Mouse (Mus musculus): ENCODE measurements around the gene Hectd2. TPM values are rescaled to one million over a fixed set of nuclear protein-coding genes. Genes with fewer than 3 reads are reported as not detected.

The Hectd2 gene
- total RNA-seq, 2 experiments from 2014 or later: 21.9 to 25.4 TPM

- intact Hi-C loops (cut with DNase I): no loop called here
These were observed 83.6 kb downstream of the Hectd2 start for GRCm38 (mm10) chr19:36637948-36638587.

GRCm38 (mm10) chr19:36639072-36639471 lies 84.6 kb downstream of the Hectd2 start:
- intact Hi-C loops (cut with DNase I): no loop called here
- no peak for DNase-seq (ENCODE audit: low spot score in 2 of 2)

More at GRCm38 (mm10) chr19:36637948-36638587, 83.6 kb downstream of the Hectd2 start:
- no peak for DNase-seq (ENCODE audit: low spot score in 2 of 2)

GRCm38 (mm10) chr19:36641128-36641527 lies 86.7 kb downstream of the Hectd2 start:
- intact Hi-C loops (cut with DNase I): no loop called here
- peak; percentile 49 to 74 for DNase-seq (ENCODE audit: low spot score in 2 of 2)

GRCm38 (mm10) chr19:36645308-36645889 lies 91.0 kb downstream of the Hectd2 start:
- DNase-seq (ENCODE audit: low spot score in 2 of 2): no peak
- intact Hi-C loops (cut with DNase I): no loop called here

- no peak for DNase-seq (ENCODE audit: low spot score in 2 of 2)
- intact Hi-C loops (cut with DNase I): no loop called here
These were observed 91.8 kb downstream of the Hectd2 start for GRCm38 (mm10) chr19:36646132-36646828.

GRCm38 (mm10) chr19:36652686-36653085 lies 98.2 kb downstream of the Hectd2 start:
- no peak for DNase-seq (ENCODE audit: low spot score in 2 of 2)
- intact Hi-C loops (cut with DNase I): no loop called here

- DNase-seq (ENCODE audit: low spot score in 2 of 2): no peak
- intact Hi-C loops (cut with DNase I): no loop called here
These were observed 108.3 kb downstream of the Hectd2 start for GRCm38 (mm10) chr19:36662734-36663133.

- intact Hi-C loops (cut with DNase I): no loop called here
- no peak for DNase-seq (ENCODE audit: low spot score in 2 of 2)
These were observed 109.5 kb downstream of the Hectd2 start for GRCm38 (mm10) chr19:36663918-36664317.

GRCm38 (mm10) chr19:36664417-36664816 lies 110.0 kb downstream of the Hectd2 start:
- DNase-seq (ENCODE audit: low spot score in 2 of 2): peak in 1 of 2 experiments; percentile 61
- intact Hi-C loops (cut with DNase I): no loop called here

GRCm38 (mm10) chr19:36665206-36665605 lies 110.8 kb downstream of the Hectd2 start:
- intact Hi-C loops (cut with DNase I): no loop called here
- no peak for DNase-seq (ENCODE audit: low spot score in 2 of 2)

GRCm38 (mm10) chr19:36665641-36666040 lies 111.2 kb downstream of the Hectd2 start:
- intact Hi-C loops (cut with DNase I): no loop called here
- DNase-seq (ENCODE audit: low spot score in 2 of 2): no peak

- intact Hi-C loops (cut with DNase I): no loop called here
- no peak for DNase-seq (ENCODE audit: low spot score in 2 of 2)
These were observed 112.0 kb downstream of the Hectd2 start for GRCm38 (mm10) chr19:36666471-36666870.

GRCm38 (mm10) chr19:36667368-36667767 lies 112.9 kb downstream of the Hectd2 start:
- intact Hi-C loops (cut with DNase I): no loop called here
- no peak for DNase-seq (ENCODE audit: low spot score in 2 of 2)

GRCm38 (mm10) chr19:36668098-36668497 lies 113.7 kb downstream of the Hectd2 start:
- DNase-seq (ENCODE audit: low spot score in 2 of 2): no peak
- intact Hi-C loops (cut with DNase I): no loop called here

- intact Hi-C loops (cut with DNase I): no loop called here
- DNase-seq (ENCODE audit: low spot score in 2 of 2): no peak
These were observed 114.6 kb downstream of the Hectd2 start for GRCm38 (mm10) chr19:36668881-36669639.

GRCm38 (mm10) chr19:36669720-36670451 lies 115.4 kb downstream of the Hectd2 start:
- DNase-seq (ENCODE audit: low spot score in 2 of 2): no peak
- intact Hi-C loops (cut with DNase I): no loop called here

Measured in left cerebral cortex, postnatal 25 days (tissue).